Mouse (Mus musculus): ENCODE results near the gene Srp9.

DNA sequence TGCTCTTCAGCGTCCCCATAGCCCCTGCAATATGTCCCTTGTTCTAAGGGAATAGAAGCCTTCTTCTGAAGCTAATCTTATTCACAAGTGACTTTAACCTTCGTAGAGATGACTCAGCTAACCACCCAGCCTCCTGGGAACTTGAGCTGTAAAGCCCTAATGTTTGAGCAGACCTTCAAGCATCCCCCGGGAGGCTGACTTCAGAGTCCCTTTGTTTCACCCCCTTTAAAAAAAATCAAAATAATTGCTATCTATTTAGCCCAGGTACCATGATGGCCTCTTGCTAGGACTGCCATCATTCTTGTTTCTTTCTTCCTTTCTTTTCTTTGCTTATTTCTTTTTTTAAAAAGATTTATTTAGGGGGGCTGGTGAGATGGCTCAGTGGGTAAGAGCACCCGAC lies 2.1 kb upstream of the Srp9 start:
- TF ChIP-seq GATA1 (IDR thresholded peaks at IDR 0.05; ENCODE audit: borderline replicate concordance, low read length): no peak
- TF ChIP-seq FLI1 (IDR thresholded peaks at IDR 0.05; ENCODE audit: low read length): no peak
